Mouse (Mus musculus) lung, postnatal 25 days (tissue): Measurements from ENCODE around the gene Spock3.
"Not testable (repeated sequence)": the region's sequence is repeated elsewhere in the genome, so short reads cannot be mapped to it uniquely, and the experiment has no call there.

Experiments used
- DNase-seq: peaks from one replicate; pipeline ENCODE4 v3.0.0; 2022; ENCODE audit warnings: low spot score

The Spock3 gene

GRCm38 (mm10) chr8:62950709-62951108 lies at the start of gene Spock3:
Gene Spock3 (plus strand): TSS chr8:62951009.
- DNase-seq = no peak

GRCm38 (mm10) chr8:62951173-62952134 lies 645 bp downstream of the Spock3 start:
- no peak for DNase-seq

GRCm38 (mm10) chr8:62952481-62952880 lies 1.7 kb downstream of the Spock3 start:
- DNase-seq = no peak

GRCm38 (mm10) chr8:62962608-62963007 lies 11.8 kb downstream of the Spock3 start:
- no peak for DNase-seq

GRCm38 (mm10) chr8:62969802-62970372 lies 19.1 kb downstream of the Spock3 start:
- DNase-seq = no peak

GRCm38 (mm10) chr8:63088984-63089383 lies 138.2 kb downstream of the Spock3 start:
- DNase-seq = no peak

GRCm38 (mm10) chr8:63098200-63098599 lies 147.4 kb downstream of the Spock3 start:
- no peak for DNase-seq

- DNase-seq = no peak
These were observed 159.0 kb downstream of the Spock3 start for GRCm38 (mm10) chr8:63109761-63110160.

- DNase-seq = no peak
These were observed 162.1 kb downstream of the Spock3 start for GRCm38 (mm10) chr8:63112919-63113318.

GRCm38 (mm10) chr8:63120508-63120907 lies 169.7 kb downstream of the Spock3 start:
- no peak for DNase-seq

- no peak for DNase-seq
These were observed 184.6 kb downstream of the Spock3 start for GRCm38 (mm10) chr8:63135406-63135805.

GRCm38 (mm10) chr8:63163861-63164260 lies 213.1 kb downstream of the Spock3 start:
- DNase-seq = not testable (repeated sequence)

GRCm38 (mm10) chr8:63165326-63165725 lies 214.5 kb downstream of the Spock3 start:
- no peak for DNase-seq

- DNase-seq = no peak
These were observed 219.1 kb downstream of the Spock3 start for GRCm38 (mm10) chr8:63169956-63170355.

- no peak for DNase-seq
These were observed 230.5 kb downstream of the Spock3 start for GRCm38 (mm10) chr8:63181272-63181671.

- DNase-seq = no peak
These were observed 308.1 kb downstream of the Spock3 start for GRCm38 (mm10) chr8:63258812-63259385.

GRCm38 (mm10) chr8:63262516-63262915 lies 311.7 kb downstream of the Spock3 start:
- no peak for DNase-seq

GRCm38 (mm10) chr8:63335366-63335765 lies 384.6 kb downstream of the Spock3 start:
- DNase-seq = no peak

- DNase-seq = no peak
These were observed 417.8 kb downstream of the Spock3 start for GRCm38 (mm10) chr8:63368580-63368979.

- no peak for DNase-seq
These were observed 446.9 kb downstream of the Spock3 start for GRCm38 (mm10) chr8:63397659-63398058.
